Mouse (Mus musculus): ENCODE data around the gene Rbm19. TPM values are rescaled to one million over a fixed set of nuclear protein-coding genes. Genes with fewer than 3 reads are reported as not detected.

Gene Rbm19
- total and polyA plus RNA-seq, 3 experiments = 66.3 to 74.3 TPM; not detected in 1

DNA sequence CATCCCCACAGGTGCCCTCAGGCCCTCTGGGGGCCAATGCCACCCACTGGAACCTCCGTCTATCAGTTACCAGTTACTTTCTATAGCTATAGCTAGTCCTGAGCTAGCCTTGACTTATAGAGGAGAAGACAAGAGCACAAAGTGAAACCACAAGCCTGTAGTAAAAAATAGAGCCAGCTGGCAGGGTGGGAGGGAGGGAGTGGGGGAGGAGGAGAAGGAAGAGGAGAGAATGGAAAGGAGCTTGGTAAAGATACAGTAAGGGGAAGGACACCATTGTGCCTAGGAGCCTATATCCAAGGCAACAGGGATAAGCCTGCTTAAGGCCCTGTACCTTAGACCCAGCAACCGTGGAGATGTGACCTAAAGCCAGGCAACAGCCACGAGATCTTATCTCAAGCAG, 40.9 kb downstream of the Rbm19 start:
- Histone ChIP-seq H3K9me3 (replicated peaks; ENCODE audit: insufficient read depth, low read length) (no peaks in the 10 kb centered on the region), H3K4me1 (ENCODE audit: control insufficient read depth in 1 of 2, insufficient read depth in 2 of 2, low read length in 2 of 2) (peaks cover 5 to 9% of the 10 kb centered on the region in 2 experiments; a peak in 3 of 4 replicates), H3K27ac (ENCODE audit: control insufficient read depth, low read depth, low read length) (no peak overlapping the region), H3K27me3 (ENCODE audit: control insufficient read depth in 1 of 2, insufficient read depth in 2 of 2, low read length in 2 of 2) (no peaks in the 10 kb centered on the region), H3K9ac (ENCODE audit: control insufficient read depth, low read depth, low read length, poor library complexity, severe bottlenecking) (no peak overlapping the region), H3K4me3 (ENCODE audit: control insufficient read depth in 1 of 2, insufficient read depth in 1 of 2, low read depth in 2 of 2, low read length in 2 of 2) (no peak overlapping the region), H3K79me2 (ENCODE audit: control insufficient read depth, insufficient read depth, low read length, poor library complexity) (no peaks in the 10 kb centered on the region), H3K36me3 (ENCODE audit: control insufficient read depth in 1 of 2, insufficient read depth in 2 of 2, low read length in 2 of 2) (peaks cover under 1 to 8% of the 10 kb centered on the region in 2 experiments; a peak in 3 of 4 replicates)
- TF ChIP-seq SMC3 (IDR thresholded peaks at IDR 0.05; ENCODE audit: low read depth, low read length) (no peak), NRF1 (IDR thresholded peaks at IDR 0.05; ENCODE audit: insufficient read depth, low read depth, low read length, poor library complexity, severe bottlenecking) (no peak), USF1 (IDR thresholded peaks at IDR 0.05; ENCODE audit: low read depth, low read length) (no peak), MYB (IDR thresholded peaks at IDR 0.05; ENCODE audit: low read depth, low read length) (no peak), HCFC1 (IDR thresholded peaks at IDR 0.05; ENCODE audit: low read depth, low read length) (no peak), CHD1 (IDR thresholded peaks at IDR 0.05; ENCODE audit: low read depth, low read length) (no peak), JUND (IDR thresholded peaks at IDR 0.05; ENCODE audit: low read depth, low read length) (no peak), TCF12 (IDR thresholded peaks at IDR 0.05; ENCODE audit: low read depth, low read length) (no peak), POLR2A (IDR thresholded peaks at IDR 0.05; ENCODE audit: control insufficient read depth in 1 of 2, insufficient read depth in 1 of 2, low read depth in 1 of 2, low read length in 2 of 2, poor library complexity in 1 of 2) (no peak), GABPA (IDR thresholded peaks at IDR 0.05; ENCODE audit: low read depth, low read length) (no peak), SIN3A (IDR thresholded peaks at IDR 0.05; ENCODE audit: low read length) (no peak), RAD21 (IDR thresholded peaks at IDR 0.05; ENCODE audit: low read depth, low read length) (no peak), EP300 (IDR thresholded peaks at IDR 0.05; ENCODE audit: low read depth in 1 of 2, low read length in 2 of 2) (no peak), USF2 (IDR thresholded peaks at IDR 0.05; ENCODE audit: borderline replicate concordance in 1 of 2, insufficient read depth in 1 of 2, low read depth in 1 of 2, low read length in 2 of 2) (no peak), TBP (IDR thresholded peaks at IDR 0.05; ENCODE audit: low read depth, low read length) (no peak), ELF1 (IDR thresholded peaks at IDR 0.05; ENCODE audit: low read depth, low read length) (no peak), MYC (IDR thresholded peaks at IDR 0.05; ENCODE audit: low read depth, low read length) (no peak)
- no peak for DNase-seq (ENCODE audit: low read depth, low spot score)

DNA sequence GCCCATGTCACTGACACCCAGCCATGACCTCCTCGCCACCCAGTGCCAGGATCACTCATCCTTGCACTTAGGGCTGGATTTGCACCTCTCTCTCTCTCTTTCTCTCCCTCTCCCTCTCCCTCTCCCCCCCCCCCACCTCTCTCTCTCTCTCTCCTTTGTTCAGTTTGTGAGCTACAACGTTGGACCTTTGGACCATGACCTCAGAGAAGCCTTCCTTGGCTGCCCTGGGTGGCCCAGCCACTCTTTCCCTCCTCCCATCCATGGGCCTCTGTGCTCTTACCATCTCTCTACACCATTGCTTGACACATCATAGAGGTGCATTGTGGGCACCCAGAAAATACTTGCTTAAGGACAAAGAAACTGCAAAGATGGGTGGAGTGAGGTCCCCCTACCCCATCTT, 42.2 kb downstream of the Rbm19 start:
- no peak overlapping the region for H3K27ac ChIP-seq (ENCODE audit: control insufficient read depth, low read depth, low read length)
- H3K27me3 ChIP-seq (ENCODE audit: control insufficient read depth in 1 of 2, insufficient read depth in 2 of 2, low read length in 2 of 2) = no peaks in the 10 kb centered on the region
- no peak overlapping the region for H3K9ac ChIP-seq (ENCODE audit: control insufficient read depth, low read depth, low read length, poor library complexity, severe bottlenecking)
- no peak overlapping the region for H3K4me3 ChIP-seq (ENCODE audit: control insufficient read depth in 1 of 2, insufficient read depth in 1 of 2, low read depth in 2 of 2, low read length in 2 of 2)
- H3K36me3 ChIP-seq (ENCODE audit: control insufficient read depth in 1 of 2, insufficient read depth in 2 of 2, low read length in 2 of 2) = peaks cover 2 to 8% of the 10 kb centered on the region in 2 experiments; a peak in 3 of 4 replicates
- TF ChIP-seq MEF2A (IDR thresholded peaks at IDR 0.05; ENCODE audit: extremely low read depth, insufficient replicate concordance, low read depth, low read length, poor library complexity, severe bottlenecking) (no peak), SIN3A (IDR thresholded peaks at IDR 0.05; ENCODE audit: low read length) (no peak), CTCF (IDR thresholded peaks at IDR 0.05 in 2 of 3, conservative IDR thresholded peaks at IDR 0.05 in 1 of 3; ENCODE audit: control insufficient read depth in 1 of 3, insufficient read depth in 1 of 3, low read depth in 2 of 3, low read length in 3 of 3, poor library complexity in 1 of 3, severe bottlenecking in 1 of 3) (no peak), GATA1 (IDR thresholded peaks at IDR 0.05; ENCODE audit: low read depth, low read length) (no peak), ZC3H11A (IDR thresholded peaks at IDR 0.05; ENCODE audit: low read depth, low read length) (no peak), BHLHE40 (IDR thresholded peaks at IDR 0.05; ENCODE audit: borderline replicate concordance, low read depth, low read length) (no peak), CHD1 (IDR thresholded peaks at IDR 0.05; ENCODE audit: low read depth, low read length) (no peak)
- H3K79me2 ChIP-seq (ENCODE audit: control insufficient read depth, insufficient read depth, low read length, poor library complexity) = no peaks in the 10 kb centered on the region
- peaks cover 5 to 9% of the 10 kb centered on the region in 2 experiments; a peak in 3 of 4 replicates for H3K4me1 ChIP-seq (ENCODE audit: control insufficient read depth in 1 of 2, insufficient read depth in 2 of 2, low read length in 2 of 2)
- no peaks in the 10 kb centered on the region for H3K9me3 ChIP-seq (replicated peaks; ENCODE audit: insufficient read depth, low read length)
- DNase-seq (ENCODE audit: low read depth, low spot score) = no peak
